ENCODE assay signal across 20 mouse cellular contexts in genomic region chr5:74184607-74185006, GRCm38 (mm10). TPM values are rescaled to one million over a fixed set of nuclear protein-coding genes. Genes with fewer than 3 reads are reported as not detected.
DNase-seq lines count a peak whose midpoint lies in the region; ATAC-seq and TF ChIP-seq lines count a peak whose summit lies in the region.
"Had no signal": no experiment of that assay in that cellular context is flagged by ENCODE, and none has a peak within 500 bp of the region (broad histone marks: within the 10 kb centered on the region; RNA-seq: fewer than 3 reads in every experiment).

No protein-coding gene starts in this region.

- intact Hi-C loops in heart, postnatal 25 days (cut with DNase I), result no loop called here

- H3K27me3 ChIP-seq in heart, embryonic 12.5 days (replicated peaks), result no peaks in the 10 kb centered on the region
- no peaks in the 10 kb centered on the region for H3K27me3 ChIP-seq in kidney, embryonic 16.5 days (ENCODE audit: insufficient read depth, low read length)
- H3K27me3 ChIP-seq in embryonic facial prominence, embryonic 10.5 days (replicated peaks; ENCODE audit: low read depth, poor library complexity, severe bottlenecking), result peaks cover 16% of the 10 kb centered on the region; the same call in 1 of the 2 replicates
- H3K27me3 ChIP-seq in stomach, postnatal 0 days (ENCODE audit: control insufficient read depth, insufficient read depth, low read length), result no peaks in the 10 kb centered on the region
- H3K27me3 ChIP-seq in hindbrain, embryonic 13.5 days, result 0 out of 2 replicates have a peak, but pooled peaks cover 8% of the 10 kb centered on the region
- H3K27me3 ChIP-seq: embryonic facial prominence, embryonic 15.5 days; forebrain, embryonic 15.5 days; hindbrain, embryonic 15.5 days had no signal

- no peaks in the 10 kb centered on the region for H3K36me3 ChIP-seq in heart, embryonic 12.5 days
- H3K36me3 ChIP-seq in kidney, embryonic 16.5 days (ENCODE audit: insufficient read depth, low read length), result no peaks in the 10 kb centered on the region
- H3K36me3 ChIP-seq in embryonic facial prominence, embryonic 10.5 days (replicated peaks), result no peaks in the 10 kb centered on the region
- H3K36me3 ChIP-seq in stomach, postnatal 0 days (ENCODE audit: control insufficient read depth, insufficient read depth, low read length), result no peaks in the 10 kb centered on the region
- no peaks in the 10 kb centered on the region for H3K36me3 ChIP-seq in hindbrain, embryonic 13.5 days
- H3K36me3 ChIP-seq: embryonic facial prominence, embryonic 15.5 days; forebrain, embryonic 15.5 days; hindbrain, embryonic 10.5 days; hindbrain, embryonic 15.5 days had no signal

- DNase-seq in heart, postnatal 25 days (ENCODE audit: low spot score), result no peak
- DNase-seq in kidney, postnatal 10 days, result no peak
- DNase-seq in embryonic facial prominence, embryonic 10.5 days (ENCODE audit: low spot score), result no peak
- peak; percentile 57 for DNase-seq in stomach, postnatal 0 days (ENCODE audit: low spot score)
- DNase-seq: adrenal gland, postnatal 14 days; cerebellum, adult 11-12 months; cerebellum, adult 9-11 months; cerebellum, postnatal 36 days; gastrocnemius, postnatal 10 days; kidney, adult 11 months; kidney, adult 9 months had no signal

- no peak for ATAC-seq in heart, embryonic 12.5 days (ENCODE audit: insufficient number of reproducible peaks, low FRiP score)
- ATAC-seq in kidney, embryonic 16.5 days (ENCODE audit: low FRiP score, low TSS enrichment), result 0 out of 2 replicates have a peak, but pooled peaks have one; percentile 15
- peak; percentile 53; the same call in 1 of the 2 replicates for ATAC-seq in stomach, postnatal 0 days (ENCODE audit: low FRiP score, low TSS enrichment)
- no peak for ATAC-seq in hindbrain, embryonic 13.5 days (ENCODE audit: low FRiP score)
- ATAC-seq: activated CD4-positive, CD25-positive, alpha-beta regulatory T cell, adult 4 months; forebrain, embryonic 15.5 days had no signal

- 50% methylated on average over 9 of the region's 9 CpGs for WGBS in heart, embryonic 12.5 days
- 68% methylated on average over 9 of the region's 9 CpGs for WGBS in kidney, embryonic 16.5 days
- 81% methylated on average over 9 of the region's 9 CpGs for WGBS in embryonic facial prominence, embryonic 10.5 days
- 62% methylated on average over 9 of the region's 9 CpGs for WGBS in stomach, postnatal 0 days
- 85% methylated on average over 9 of the region's 9 CpGs for WGBS in hindbrain, embryonic 13.5 days

- H3K4me1 ChIP-seq in heart, embryonic 12.5 days (replicated peaks), result peaks cover 47% of the 10 kb centered on the region
- H3K4me1 ChIP-seq in kidney, embryonic 16.5 days (ENCODE audit: insufficient read depth, low read length), result 0 out of 2 replicates have a peak, but pooled peaks cover 2% of the 10 kb centered on the region
- peaks cover 49% of the 10 kb centered on the region for H3K4me1 ChIP-seq in embryonic facial prominence, embryonic 10.5 days
- no peaks in the 10 kb centered on the region for H3K4me1 ChIP-seq in stomach, postnatal 0 days (replicated peaks; ENCODE audit: control insufficient read depth, insufficient read depth)
- H3K4me1 ChIP-seq in hindbrain, embryonic 13.5 days (replicated peaks), result peaks cover 14% of the 10 kb centered on the region

- H3K9me3 ChIP-seq in heart, embryonic 12.5 days (replicated peaks), result no peaks in the 10 kb centered on the region
- no peaks in the 10 kb centered on the region for H3K9me3 ChIP-seq in kidney, embryonic 16.5 days (ENCODE audit: low read length)
- H3K9me3 ChIP-seq in embryonic facial prominence, embryonic 10.5 days, result no peaks in the 10 kb centered on the region
- no peaks in the 10 kb centered on the region for H3K9me3 ChIP-seq in stomach, postnatal 0 days (ENCODE audit: control insufficient read depth, low read length)
- H3K9me3 ChIP-seq in hindbrain, embryonic 13.5 days, result no peaks in the 10 kb centered on the region
- H3K9me3 ChIP-seq: embryonic facial prominence, embryonic 15.5 days; forebrain, embryonic 15.5 days; hindbrain, embryonic 10.5 days; hindbrain, embryonic 15.5 days had no signal

- no peak for TF ChIP-seq CTCF in stomach, postnatal 0 days (IDR thresholded peaks at IDR 0.05; ENCODE audit: low read depth)

- no peak overlapping the region for H3K4me2 ChIP-seq in heart, embryonic 12.5 days
- no peak overlapping the region for H3K4me2 ChIP-seq in kidney, embryonic 16.5 days (replicated peaks; ENCODE audit: low read depth, low read length)
- no peak overlapping the region for H3K4me2 ChIP-seq in stomach, postnatal 0 days (replicated peaks; ENCODE audit: low read depth)
- no peak overlapping the region for H3K4me2 ChIP-seq in hindbrain, embryonic 13.5 days
- H3K4me2 ChIP-seq: embryonic facial prominence, embryonic 15.5 days; forebrain, embryonic 15.5 days; hindbrain, embryonic 15.5 days had no signal

- H3K9ac ChIP-seq in heart, embryonic 12.5 days, result 0 out of 2 replicates have a peak overlapping the region, but pooled peaks have one; percentile 24
- no peak overlapping the region for H3K9ac ChIP-seq in kidney, embryonic 16.5 days (replicated peaks; ENCODE audit: low read length)
- H3K9ac ChIP-seq in stomach, postnatal 0 days (ENCODE audit: low read length), result no peak overlapping the region
- H3K9ac ChIP-seq in hindbrain, embryonic 13.5 days, result no peak overlapping the region
- H3K9ac ChIP-seq: embryonic facial prominence, embryonic 15.5 days; forebrain, embryonic 15.5 days; hindbrain, embryonic 15.5 days had no signal

- no peak for TF ChIP-seq EP300 in stomach, postnatal 0 days (optimal IDR thresholded peaks at IDR 0.05)

- no peak overlapping the region for H3K4me3 ChIP-seq in heart, embryonic 12.5 days
- H3K4me3 ChIP-seq in kidney, embryonic 16.5 days (ENCODE audit: low read length), result no peak overlapping the region
- H3K4me3 ChIP-seq in embryonic facial prominence, embryonic 10.5 days, result no peak overlapping the region
- no peak overlapping the region for H3K4me3 ChIP-seq in stomach, postnatal 0 days (ENCODE audit: low read depth, low read length)
- H3K4me3 ChIP-seq in hindbrain, embryonic 13.5 days, result no peak overlapping the region
- H3K4me3 ChIP-seq: embryonic facial prominence, embryonic 15.5 days; erythroblast, embryonic 14.5 days; forebrain, embryonic 15.5 days; hindbrain, embryonic 10.5 days; hindbrain, embryonic 15.5 days had no signal

- H3K27ac ChIP-seq in heart, embryonic 12.5 days (ENCODE audit: poor library complexity, severe bottlenecking), result peak overlapping the region; percentile 36
- no peak overlapping the region for H3K27ac ChIP-seq in kidney, embryonic 16.5 days (ENCODE audit: low read length)
- H3K27ac ChIP-seq in embryonic facial prominence, embryonic 10.5 days (replicated peaks), result peak overlapping the region; percentile 41; the same call in 1 of the 2 replicates
- no peak overlapping the region for H3K27ac ChIP-seq in stomach, postnatal 0 days (replicated peaks)
- H3K27ac ChIP-seq in hindbrain, embryonic 13.5 days, result no peak overlapping the region
- H3K27ac ChIP-seq: embryonic facial prominence, embryonic 15.5 days; forebrain, embryonic 15.5 days; hindbrain, embryonic 10.5 days; hindbrain, embryonic 15.5 days had no signal

RNA-seq across cellular contexts. Expression of gene Rasl11b, which starts 10.5 kb away (rescaled TPM):
- 107 TPM in 2 replicates for polyA plus RNA-seq in heart, embryonic 12.5 days (2016; fragmentation: Nextera tagmentation; extraction: Ambion mirVana)
- total RNA-seq in heart, postnatal 25 days (2021), result 10 to 100 TPM; 35.8 to 50.2 TPM
- polyA plus RNA-seq in kidney, embryonic 16.5 days (2015; fragmentation: Nextera tagmentation; extraction: Ambion mirVana), result 75.1 and 78.0 TPM in 2 replicates
- polyA plus RNA-seq in embryonic facial prominence, embryonic 10.5 days (2016; fragmentation: Nextera tagmentation; extraction: Ambion mirVana), result 46.3 and 58.0 TPM in 2 replicates
- polyA plus RNA-seq in stomach, postnatal 0 days (2015; fragmentation: Nextera tagmentation; extraction: Ambion mirVana), result 33.6 and 45.0 TPM in 2 replicates
- 20.3 and 23.3 TPM in 2 replicates for polyA plus RNA-seq in hindbrain, embryonic 13.5 days (2015; fragmentation: Nextera tagmentation; extraction: Ambion mirVana)
- polyA plus RNA-seq: erythroblast, embryonic 14.5 days had no signal

Comparison
In these comparisons a context has a peak if more than half of its experiments do, and no peak if none do; other contexts are left out.
1. ATAC-seq: peak in kidney, embryonic 16.5 days (single experiment) and stomach, postnatal 0 days (single experiment); none in heart, embryonic 12.5 days (single experiment) and hindbrain, embryonic 13.5 days (single experiment).
2. H3K27ac ChIP-seq: peak in heart, embryonic 12.5 days (single experiment) and embryonic facial prominence, embryonic 10.5 days (single experiment); none in kidney, embryonic 16.5 days (single experiment), stomach, postnatal 0 days (single experiment) and hindbrain, embryonic 13.5 days (single experiment).